Mouse (Mus musculus): ENCODE results near the gene Mrto4. TPM values are rescaled to one million over a fixed set of nuclear protein-coding genes. Genes with fewer than 3 reads are reported as not detected.

The Mrto4 gene
- polyA plus RNA-seq, 1 experiment from 2014 or later, result 97.9 TPM

DNA sequence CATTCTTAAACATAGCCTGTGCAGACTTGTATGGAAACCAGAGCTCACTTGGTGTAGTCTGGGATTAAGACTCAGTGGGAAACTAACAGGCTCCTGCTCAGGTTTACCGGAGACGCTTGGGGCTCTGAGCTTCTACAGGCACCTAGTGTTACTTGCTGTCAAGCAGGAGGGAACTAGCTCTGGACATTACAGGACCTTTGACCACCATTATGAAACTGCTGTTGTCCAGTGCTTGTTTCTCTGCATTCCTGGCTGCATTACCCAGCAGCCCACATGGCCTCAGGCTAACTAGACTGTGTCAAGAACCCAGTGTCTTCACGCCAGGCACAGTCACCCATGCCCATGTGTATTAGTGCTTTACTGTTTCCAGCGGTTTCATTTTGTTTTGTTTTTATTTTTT, 20.8 kb upstream of the Mrto4 start:
- WGBS, result 93% methylated on average over 4 of the region's 4 CpGs
- no peaks in the 10 kb centered on the region for H3K27me3 ChIP-seq
- H3K9me3 ChIP-seq, result no peaks in the 10 kb centered on the region
- no peak overlapping the region for H3K9ac ChIP-seq (replicated peaks)
- no peak for ATAC-seq
- no peaks in the 10 kb centered on the region for H3K4me1 ChIP-seq (replicated peaks)
- H3K36me3 ChIP-seq, result peaks cover 93% of the 10 kb centered on the region
- H3K4me2 ChIP-seq (replicated peaks), result no peak overlapping the region
- H3K4me3 ChIP-seq (replicated peaks), result no peak overlapping the region
- H3K27ac ChIP-seq, result no peak overlapping the region

DNA sequence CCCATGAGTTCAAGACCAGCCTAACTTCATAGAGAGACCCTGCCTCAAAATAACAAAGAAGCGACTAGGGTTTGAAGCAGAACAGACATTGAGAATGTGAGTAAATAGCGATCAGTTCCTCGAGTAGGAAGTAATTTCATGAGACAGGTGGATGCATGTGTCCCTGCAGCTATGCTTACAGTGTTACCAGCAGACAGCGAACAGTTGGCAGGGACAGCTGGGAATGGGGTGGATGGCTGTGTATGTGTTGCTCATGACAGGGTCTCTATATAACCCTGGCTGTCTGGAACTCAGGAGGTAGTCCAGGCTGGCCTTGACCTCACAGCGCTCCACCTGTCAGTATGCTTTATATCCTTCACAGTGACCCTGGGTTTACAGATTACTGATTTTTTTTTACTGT, 15.7 kb upstream of the Mrto4 start:
- no peaks in the 10 kb centered on the region for H3K9me3 ChIP-seq
- H3K4me1 ChIP-seq (replicated peaks), result no peaks in the 10 kb centered on the region
- no peaks in the 10 kb centered on the region for H3K27me3 ChIP-seq
- no peak overlapping the region for H3K9ac ChIP-seq (replicated peaks)
- H3K4me3 ChIP-seq (replicated peaks), result no peak overlapping the region
- no peak for ATAC-seq
- no peak overlapping the region for H3K27ac ChIP-seq
- H3K4me2 ChIP-seq (replicated peaks), result no peak overlapping the region
- WGBS, result 96% methylated on average over 5 of the region's 5 CpGs
- H3K36me3 ChIP-seq, result peaks cover 97% of the 10 kb centered on the region

DNA sequence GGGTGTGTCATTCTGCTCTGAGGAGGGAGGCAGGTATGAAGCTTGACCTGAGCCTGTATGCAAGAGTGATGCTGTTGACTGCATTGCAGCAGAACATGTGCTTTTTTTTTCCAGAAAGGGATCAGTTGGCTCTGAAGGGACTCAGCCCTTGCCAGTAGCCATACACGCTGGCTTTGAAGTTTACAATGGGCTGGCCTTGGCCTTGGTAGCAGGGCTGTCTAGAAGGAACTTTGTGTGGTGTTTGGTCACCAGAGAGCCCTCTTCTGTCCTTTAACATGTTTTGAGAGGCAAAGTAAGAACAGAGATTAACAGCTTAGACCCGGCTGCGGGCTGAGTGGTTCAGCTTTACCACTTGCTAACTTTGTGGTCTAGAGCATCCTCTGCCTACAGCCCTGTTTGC, 15.0 kb upstream of the Mrto4 start:
- ATAC-seq, result no peak
- WGBS, result 95% methylated on average over 3 of the region's 3 CpGs

DNA sequence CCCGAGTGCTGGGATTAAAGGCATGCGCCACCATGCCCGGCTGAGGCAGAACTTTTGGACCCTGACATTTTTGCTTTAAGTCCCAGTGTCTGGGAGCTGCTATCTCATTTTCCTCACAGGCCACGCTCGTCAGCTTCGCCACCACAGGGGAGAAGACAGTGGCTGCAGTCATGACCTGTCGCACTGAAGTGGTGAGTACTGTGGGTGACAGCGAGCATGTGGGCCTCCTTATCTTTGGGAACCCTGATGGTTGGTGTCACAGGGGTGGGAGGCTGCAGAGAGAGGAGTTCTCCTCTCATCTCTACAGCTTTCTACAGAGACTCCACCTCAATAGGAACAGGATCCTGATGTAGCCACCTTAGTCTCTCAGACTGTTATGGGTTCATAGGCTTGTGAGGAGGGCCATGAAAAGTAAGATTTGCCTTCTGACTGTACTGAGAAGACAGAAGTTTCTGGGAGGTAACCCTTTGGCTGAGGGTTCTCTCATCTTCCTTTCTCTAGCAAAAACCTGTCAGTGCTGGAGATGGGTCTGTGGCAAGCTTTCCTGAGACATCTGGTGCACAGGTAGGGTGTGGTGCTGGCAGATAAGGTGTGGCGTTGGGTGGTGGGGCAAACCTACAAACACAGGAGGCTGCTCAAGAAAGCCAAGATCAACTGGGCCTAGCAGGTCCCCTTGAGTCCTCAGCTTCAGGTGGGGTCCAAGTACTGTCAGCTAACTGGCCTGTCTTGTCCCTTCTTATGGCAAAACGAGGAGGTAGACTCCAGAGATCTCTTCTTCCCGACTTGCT, 8.6 kb upstream of the Mrto4 start:
- Histone ChIP-seq H3K9ac (replicated peaks) (no peak overlapping the region), H3K4me3 (replicated peaks) (no peak overlapping the region), H3K36me3 (peaks cover 96% of the 10 kb centered on the region), H3K27ac (no peak overlapping the region), H3K4me2 (replicated peaks) (no peak overlapping the region), H3K4me1 (replicated peaks) (no peaks in the 10 kb centered on the region), H3K9me3 (no peaks in the 10 kb centered on the region), H3K27me3 (no peaks in the 10 kb centered on the region)
- 92% methylated on average over 11 of the region's 11 CpGs for WGBS
- ATAC-seq, result no peak

More for the DNA sequence above, 15.0 kb upstream of the Mrto4 start:
- Histone ChIP-seq H3K4me1 (replicated peaks) (no peaks in the 10 kb centered on the region), H3K4me2 (replicated peaks) (no peak overlapping the region), H3K9me3 (no peaks in the 10 kb centered on the region), H3K9ac (replicated peaks) (no peak overlapping the region), H3K36me3 (peaks cover 97% of the 10 kb centered on the region), H3K27me3 (no peaks in the 10 kb centered on the region), H3K27ac (no peak overlapping the region), H3K4me3 (replicated peaks) (no peak overlapping the region)

DNA sequence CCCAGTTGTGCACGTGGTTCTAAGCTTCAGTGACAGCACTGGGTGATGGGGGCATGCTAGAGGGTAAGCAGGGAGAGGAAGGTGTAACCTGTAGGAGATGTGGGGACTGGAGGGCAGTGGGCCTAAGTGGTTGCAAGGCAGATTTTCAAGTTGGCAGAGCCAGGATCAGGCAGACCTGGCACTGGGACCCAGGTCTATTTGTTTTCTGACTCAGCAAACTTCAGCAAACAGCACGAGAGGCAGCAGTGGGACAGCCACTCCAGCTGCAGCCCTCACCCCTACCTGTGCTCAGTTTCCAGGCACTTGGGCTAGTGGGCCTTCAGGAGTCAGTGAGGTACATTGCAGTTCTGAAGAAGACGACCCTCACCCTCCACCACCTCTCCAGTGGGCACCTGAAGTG, 4.8 kb upstream of the Mrto4 start:
- Histone ChIP-seq H3K27me3 (no peaks in the 10 kb centered on the region), H3K36me3 (peaks cover 72% of the 10 kb centered on the region), H3K9me3 (no peaks in the 10 kb centered on the region), H3K9ac (replicated peaks) (no peak overlapping the region), H3K27ac (no peak overlapping the region), H3K4me2 (replicated peaks) (no peak overlapping the region), H3K4me3 (replicated peaks) (no peak overlapping the region), H3K4me1 (replicated peaks) (peaks cover 14% of the 10 kb centered on the region)
- no peak for ATAC-seq
- 94% methylated on average over 3 of the region's 3 CpGs for WGBS

DNA sequence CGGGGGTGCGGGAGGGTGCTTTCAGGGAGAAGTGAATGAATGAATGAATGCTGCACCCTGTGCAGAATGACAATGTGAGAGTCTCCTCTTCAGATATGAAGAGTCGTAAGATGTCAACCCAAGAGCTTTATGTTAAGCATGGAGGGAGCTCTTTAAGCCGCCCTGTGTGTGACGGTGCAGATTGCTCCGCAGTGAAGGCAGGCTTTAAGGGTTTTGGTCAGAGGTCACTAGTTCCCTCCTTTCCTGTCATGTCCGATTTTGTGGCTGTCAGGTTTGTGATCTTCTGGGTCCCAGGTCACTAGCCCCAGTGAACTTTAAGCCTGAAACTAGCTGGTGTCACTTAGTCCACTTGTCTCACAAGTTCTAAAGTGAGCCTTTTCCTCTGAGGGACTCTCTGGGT, 456 bp upstream of the Mrto4 start:
- ATAC-seq, result no peak; the same call in 1 of the 2 replicates
- WGBS, result 0% methylated on average over 7 of the region's 7 CpGs
- H3K36me3 ChIP-seq, result peaks cover 53% of the 10 kb centered on the region
- peak overlapping the region; percentile 83 for H3K9ac ChIP-seq (replicated peaks)
- H3K27me3 ChIP-seq, result no peaks in the 10 kb centered on the region
- H3K4me1 ChIP-seq (replicated peaks), result peaks cover 28% of the 10 kb centered on the region
- peak overlapping the region; percentile 96; the same call in 1 of the 2 replicates for H3K27ac ChIP-seq
- H3K9me3 ChIP-seq, result no peaks in the 10 kb centered on the region
- peak overlapping the region; percentile 74 for H3K4me3 ChIP-seq (replicated peaks)
- peak overlapping the region; percentile 90 for H3K4me2 ChIP-seq (replicated peaks)

DNA sequence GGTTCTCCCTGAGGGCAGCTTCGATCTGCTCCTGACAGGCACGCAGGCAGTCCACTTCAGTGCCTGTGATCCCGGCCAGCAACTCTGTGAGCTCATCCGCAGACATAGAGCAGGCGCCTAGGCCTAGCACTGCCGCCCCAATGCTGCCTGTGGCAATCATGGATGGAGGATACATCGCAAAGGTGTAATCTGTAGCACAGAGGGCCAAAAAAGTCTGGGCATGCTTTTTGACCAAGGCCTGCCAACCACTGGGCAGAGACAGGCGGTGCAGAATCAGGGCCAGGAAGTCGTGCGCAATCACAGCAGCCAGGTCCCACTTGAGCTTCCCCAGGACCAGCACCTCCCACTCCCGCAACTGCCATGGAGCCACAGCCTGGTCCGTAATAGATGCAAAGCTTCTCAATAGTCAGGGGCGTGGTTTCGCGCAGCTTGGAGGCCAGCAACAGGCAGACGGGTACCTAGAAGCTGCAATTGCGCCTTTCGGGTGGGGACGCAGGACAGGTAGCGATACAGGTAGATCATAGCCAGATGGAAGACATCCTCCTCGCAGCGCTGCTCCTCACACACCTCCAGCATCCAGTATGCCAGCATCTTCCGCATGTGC, 6.9 kb downstream of the Mrto4 start:
- H3K4me1 ChIP-seq (replicated peaks), result peaks cover 2% of the 10 kb centered on the region; the same call in 1 of the 2 replicates
- peaks cover 51% of the 10 kb centered on the region for H3K36me3 ChIP-seq
- WGBS, result 63% methylated on average over 23 of the region's 23 CpGs
- no peak overlapping the region for H3K9ac ChIP-seq (replicated peaks)
- no peaks in the 10 kb centered on the region for H3K9me3 ChIP-seq
- H3K27ac ChIP-seq, result no peak overlapping the region
- H3K27me3 ChIP-seq, result no peaks in the 10 kb centered on the region
- H3K4me2 ChIP-seq (replicated peaks), result no peak overlapping the region
- ATAC-seq, result no peak
- H3K4me3 ChIP-seq (replicated peaks), result no peak overlapping the region

DNA sequence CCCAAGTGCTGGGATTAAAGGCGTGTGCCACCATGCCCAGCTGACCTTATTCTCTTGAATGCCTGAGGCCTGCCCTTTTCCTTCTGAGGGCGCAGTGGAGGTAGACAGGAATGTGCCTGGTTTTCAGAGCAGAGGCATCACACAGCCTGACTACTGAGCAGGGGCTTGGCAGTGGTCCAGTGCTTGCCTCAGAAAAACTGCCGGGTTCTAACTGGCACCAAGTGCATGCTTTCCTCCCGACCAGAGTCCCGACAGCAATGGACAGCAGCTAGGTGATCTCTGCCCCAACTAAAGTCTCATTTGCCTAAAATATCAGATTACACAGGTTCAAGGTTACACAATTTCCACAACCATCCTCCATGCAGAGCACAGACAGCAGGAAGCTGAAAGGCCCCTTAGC, 8.7 kb downstream of the Mrto4 start:
- Histone ChIP-seq H3K9ac (replicated peaks) (no peak overlapping the region), H3K4me3 (replicated peaks) (no peak overlapping the region), H3K4me2 (replicated peaks) (no peak overlapping the region), H3K4me1 (replicated peaks) (no peaks in the 10 kb centered on the region), H3K9me3 (no peaks in the 10 kb centered on the region), H3K36me3 (peaks cover 38% of the 10 kb centered on the region), H3K27ac (no peak overlapping the region), H3K27me3 (no peaks in the 10 kb centered on the region)
- ATAC-seq, result no peak
- WGBS, result 77% methylated on average over 5 of the region's 5 CpGs

DNA sequence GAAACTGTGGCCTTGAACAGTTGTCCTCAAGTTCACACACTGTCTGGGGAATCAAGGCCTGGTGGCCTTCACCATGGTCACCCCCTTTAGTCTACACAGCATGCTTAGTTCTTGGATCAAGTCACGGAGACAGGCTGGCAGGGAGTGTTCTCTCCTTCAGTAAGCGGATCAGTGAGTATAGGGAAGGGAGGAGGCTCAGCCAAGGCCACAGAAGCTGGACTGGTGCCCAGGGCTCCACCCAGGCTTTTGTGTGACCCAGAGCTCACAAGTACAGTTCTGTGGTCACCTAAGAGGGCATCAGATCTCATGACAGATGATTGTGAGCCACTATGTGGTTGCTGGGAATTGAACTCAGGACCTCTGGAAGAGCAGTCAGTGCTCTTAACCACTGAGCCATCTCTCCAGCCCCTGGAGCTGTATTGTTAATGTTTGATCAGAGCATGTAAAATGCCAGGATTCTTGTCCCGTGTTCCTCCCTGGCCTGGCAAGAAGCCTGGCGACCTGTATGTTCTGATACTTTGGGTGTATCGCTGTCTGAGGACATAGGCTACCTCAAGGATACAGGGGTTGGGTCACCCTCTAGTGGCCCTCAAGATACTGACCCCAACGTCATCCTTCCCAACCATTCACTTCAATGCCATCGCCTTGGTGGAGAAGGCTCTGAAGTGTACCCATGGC, 10.7 kb downstream of the Mrto4 start:
- no peak for ATAC-seq
- 84% methylated on average over 7 of the region's 7 CpGs for WGBS

DNA sequence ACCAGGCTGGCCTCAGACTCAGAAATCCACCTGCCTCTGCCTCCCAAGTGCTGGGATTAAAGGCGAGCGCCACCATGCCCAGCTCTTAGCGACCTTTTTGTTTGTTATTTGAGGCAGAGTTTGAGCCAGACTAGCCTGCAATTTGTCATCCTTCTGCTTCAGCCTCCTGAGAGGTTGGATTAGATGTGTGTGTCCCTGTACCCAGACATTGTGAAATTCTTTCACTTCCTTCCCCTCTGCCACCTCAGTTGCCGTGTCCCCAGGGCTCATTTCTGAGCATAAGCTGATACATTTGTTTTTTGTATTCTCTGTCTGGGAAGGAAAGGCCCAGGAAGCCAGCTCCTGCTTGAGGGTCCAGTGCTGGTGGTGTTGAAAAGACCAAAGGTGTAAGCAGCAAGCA, 11.5 kb downstream of the Mrto4 start:
- 83% methylated on average over 4 of the region's 4 CpGs for WGBS

More for the DNA sequence above, 10.7 kb downstream of the Mrto4 start:
- no peaks in the 10 kb centered on the region for H3K9me3 ChIP-seq
- H3K4me3 ChIP-seq (replicated peaks), result no peak overlapping the region
- H3K9ac ChIP-seq (replicated peaks), result no peak overlapping the region
- no peaks in the 10 kb centered on the region for H3K4me1 ChIP-seq (replicated peaks)
- H3K27ac ChIP-seq, result no peak overlapping the region
- H3K27me3 ChIP-seq, result peaks cover 12% of the 10 kb centered on the region
- H3K4me2 ChIP-seq (replicated peaks), result no peak overlapping the region
- H3K36me3 ChIP-seq, result peaks cover 17% of the 10 kb centered on the region

DNA sequence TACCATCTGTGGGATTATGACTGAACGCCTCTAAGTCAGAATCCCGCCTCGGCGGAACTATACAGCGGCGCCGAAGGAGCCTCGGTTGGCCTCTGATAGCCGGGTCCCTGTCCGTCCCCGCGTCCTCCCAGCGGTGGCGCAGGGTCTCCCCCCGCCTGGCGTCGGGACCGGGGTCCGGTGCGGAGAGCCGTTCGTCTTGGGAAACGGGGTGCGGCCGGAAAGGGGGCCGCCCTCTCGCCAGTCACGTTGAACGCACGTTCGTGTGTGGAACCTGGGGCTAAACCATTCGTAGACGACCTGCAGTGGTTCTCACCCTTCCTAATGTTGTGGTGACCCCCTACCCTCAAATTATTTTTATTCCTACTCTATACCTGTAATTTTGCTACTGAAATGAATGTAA, 14.2 kb downstream of the Mrto4 start:
- no peak overlapping the region for H3K9ac ChIP-seq (replicated peaks)
- H3K27me3 ChIP-seq, result peaks cover 16% of the 10 kb centered on the region
- no peaks in the 10 kb centered on the region for H3K9me3 ChIP-seq
- 64% methylated on average over 33 of the region's 33 CpGs for WGBS
- no peak for ATAC-seq
- no peaks in the 10 kb centered on the region for H3K4me1 ChIP-seq (replicated peaks)
- no peaks in the 10 kb centered on the region for H3K36me3 ChIP-seq
- no peak overlapping the region for H3K4me3 ChIP-seq (replicated peaks)
- H3K27ac ChIP-seq, result no peak overlapping the region
- H3K4me2 ChIP-seq (replicated peaks), result no peak overlapping the region

More for the DNA sequence above, 11.5 kb downstream of the Mrto4 start:
- H3K4me3 ChIP-seq (replicated peaks), result no peak overlapping the region
- no peaks in the 10 kb centered on the region for H3K9me3 ChIP-seq
- H3K27ac ChIP-seq, result no peak overlapping the region
- H3K36me3 ChIP-seq, result peaks cover 9% of the 10 kb centered on the region
- peaks cover 16% of the 10 kb centered on the region for H3K27me3 ChIP-seq
- no peak for ATAC-seq
- H3K9ac ChIP-seq (replicated peaks), result no peak overlapping the region
- H3K4me2 ChIP-seq (replicated peaks), result no peak overlapping the region
- no peaks in the 10 kb centered on the region for H3K4me1 ChIP-seq (replicated peaks)

DNA sequence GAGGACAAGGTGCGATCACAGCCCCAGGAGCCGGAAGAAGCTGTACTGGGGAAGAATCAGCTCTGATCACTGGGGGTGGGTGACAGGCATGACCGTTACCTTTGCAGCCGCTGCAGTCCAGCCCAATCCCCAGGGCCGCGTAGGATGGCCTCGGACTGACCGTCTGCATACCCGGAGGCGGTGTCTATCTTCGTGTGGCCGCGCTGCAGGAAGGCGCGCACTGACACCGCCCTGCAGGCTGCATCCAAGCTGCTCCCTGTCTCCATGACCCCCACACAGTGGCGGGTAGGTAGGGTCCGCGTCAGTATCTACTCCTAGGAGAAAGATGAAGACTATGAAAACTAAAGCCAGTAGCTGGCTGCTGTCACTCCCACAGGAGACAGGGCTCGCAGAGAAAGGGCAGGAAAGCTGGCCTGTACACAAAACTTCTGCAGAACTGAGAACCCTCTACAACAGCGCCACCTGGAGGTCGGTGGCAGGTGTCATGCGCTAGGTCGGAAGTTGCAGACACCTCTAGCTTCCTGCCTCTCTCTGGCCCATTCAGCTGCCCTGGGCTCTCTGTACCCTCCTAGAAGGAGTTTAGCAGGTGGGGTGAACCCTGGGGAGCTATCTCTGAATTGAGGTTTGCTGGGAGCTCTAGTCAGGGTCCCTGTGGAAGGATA, 15.4 kb downstream of the Mrto4 start:
- ATAC-seq, result no peak
- no peaks in the 10 kb centered on the region for H3K4me1 ChIP-seq (replicated peaks)
- H3K9ac ChIP-seq (replicated peaks), result no peak overlapping the region
- no peaks in the 10 kb centered on the region for H3K9me3 ChIP-seq
- H3K4me3 ChIP-seq (replicated peaks), result no peak overlapping the region
- H3K27ac ChIP-seq, result no peak overlapping the region
- H3K4me2 ChIP-seq (replicated peaks), result no peak overlapping the region
- H3K27me3 ChIP-seq, result peaks cover 16% of the 10 kb centered on the region
- 34% methylated on average over 24 of the region's 24 CpGs for WGBS
- H3K36me3 ChIP-seq, result no peaks in the 10 kb centered on the region
